Mouse (Mus musculus): ENCODE results near the gene Myh9.

Myh9 gene

DNA sequence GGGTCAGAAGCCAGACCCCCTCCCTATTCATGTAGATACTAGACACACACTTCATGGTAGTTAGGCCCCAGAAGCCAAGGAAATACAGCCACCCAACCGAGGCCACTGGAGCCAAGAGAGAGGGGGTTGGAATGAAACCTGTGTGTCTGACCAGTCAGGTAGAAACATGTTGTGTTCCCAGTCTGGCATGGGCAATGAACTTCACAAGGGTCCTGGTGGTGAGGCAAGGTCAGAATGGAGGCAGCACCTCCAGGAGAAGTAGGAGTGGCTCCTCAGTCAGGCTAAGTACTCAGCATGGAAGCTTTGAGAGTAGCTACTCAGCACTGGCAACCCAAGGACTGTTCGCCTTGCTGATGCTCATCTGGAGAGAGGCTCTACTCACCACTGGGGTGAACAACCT lies 12.4 kb downstream of the Myh9 start:
- DNase-seq (ENCODE audit: low read depth in 1 of 2, low spot score in 2 of 2), result no peak

DNA sequence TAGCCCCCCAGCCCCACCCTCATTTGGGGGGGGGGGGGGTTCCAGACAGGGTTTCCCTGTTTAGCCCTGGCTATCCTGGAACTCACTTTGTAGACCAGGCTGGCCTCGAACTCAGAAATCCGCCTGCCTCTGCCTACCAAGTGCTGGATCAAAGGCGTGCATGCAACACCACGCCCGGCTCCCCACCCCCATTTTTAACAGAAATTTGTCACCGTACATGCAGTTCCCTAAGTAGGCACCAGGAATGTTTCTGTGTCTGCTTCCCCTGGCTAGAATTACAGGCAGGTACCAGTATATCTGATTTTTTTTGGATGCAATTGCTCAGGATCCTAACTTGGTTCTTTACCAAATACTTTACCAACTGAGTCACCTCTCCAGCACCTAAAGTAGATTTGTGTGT lies 13.1 kb downstream of the Myh9 start:
- no peak for DNase-seq (ENCODE audit: low read depth in 1 of 2, low spot score in 2 of 2)

DNA sequence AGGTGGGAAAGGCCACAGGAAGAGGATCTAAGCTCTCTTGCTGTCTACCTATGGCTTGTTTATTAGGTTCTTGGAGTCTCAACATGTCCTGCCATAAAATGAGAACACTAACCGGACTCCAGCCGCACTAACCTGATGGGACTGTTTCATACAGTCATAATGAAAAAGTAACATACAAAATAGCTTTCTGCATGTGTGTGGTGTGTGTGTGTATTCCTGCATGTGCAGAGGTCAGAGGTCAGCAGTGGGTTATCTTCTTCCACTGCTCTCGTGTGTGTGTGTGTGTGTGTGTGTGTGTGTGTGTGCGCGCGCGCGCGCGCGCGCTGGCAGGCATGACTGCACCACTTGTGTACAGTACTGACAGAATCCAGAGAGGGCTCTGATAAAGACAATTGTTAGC lies 13.7 kb downstream of the Myh9 start:
- DNase-seq (ENCODE audit: low read depth in 1 of 2, low spot score in 2 of 2), result no peak

DNA sequence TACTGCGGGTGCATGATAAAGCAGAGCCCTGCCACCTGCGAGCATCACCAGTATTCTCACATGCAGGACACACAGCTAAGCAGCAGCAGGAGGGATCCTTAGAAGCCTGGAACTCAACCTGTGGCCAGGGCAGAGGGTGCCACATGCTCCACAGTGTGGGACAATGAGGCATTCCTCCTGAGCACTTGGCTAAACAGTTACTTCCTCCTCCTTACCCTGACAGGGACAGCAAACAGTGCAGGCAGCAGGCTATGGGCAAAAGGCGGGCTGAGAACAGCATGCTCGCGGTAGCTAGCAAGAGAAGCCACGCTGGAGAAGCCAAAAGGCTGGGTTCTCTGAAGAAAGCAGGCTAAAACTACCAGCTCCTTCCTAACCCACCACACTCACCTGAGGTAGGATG lies 14.2 kb downstream of the Myh9 start:
- DNase-seq (ENCODE audit: low read depth in 1 of 2, low spot score in 2 of 2), result no peak

GRCm38 (mm10) chr15:77827379-77827778 lies 14.6 kb downstream of the Myh9 start:
- DNase-seq (ENCODE audit: low read depth in 1 of 2, low spot score in 2 of 2), result no peak

DNA sequence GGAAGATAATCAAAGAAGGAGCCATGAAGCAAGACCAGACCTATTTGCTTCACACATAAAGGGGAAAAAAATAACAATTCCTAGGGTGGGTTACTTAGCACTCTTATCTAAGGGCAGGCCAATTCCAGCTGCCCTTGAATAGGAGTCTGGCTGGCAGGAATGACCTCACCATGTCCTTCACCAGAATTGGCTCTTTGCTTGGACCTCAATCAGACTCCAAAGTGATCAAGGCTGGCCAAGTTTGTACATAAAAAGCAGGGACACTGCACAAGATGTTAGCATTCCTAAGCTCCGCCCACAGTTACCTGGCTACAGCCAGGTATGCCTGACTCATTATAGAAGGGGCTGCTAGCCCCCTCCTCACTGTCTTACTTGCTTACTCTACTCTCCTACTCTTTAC lies 16.6 kb downstream of the Myh9 start:
- no peak for DNase-seq (ENCODE audit: low read depth in 1 of 2, low spot score in 2 of 2)

- DNase-seq (ENCODE audit: low read depth in 1 of 2, low spot score in 2 of 2), result no peak
Observed at GRCm38 (mm10) chr15:77824321-77824720, 17.7 kb downstream of the Myh9 start.

GRCm38 (mm10) chr15:77823634-77824033 lies 18.3 kb downstream of the Myh9 start:
- no peak for DNase-seq (ENCODE audit: low read depth in 1 of 2, low spot score in 2 of 2)

GRCm38 (mm10) chr15:77823196-77823595 lies 18.8 kb downstream of the Myh9 start:
- no peak for DNase-seq (ENCODE audit: low read depth in 1 of 2, low spot score in 2 of 2)

GRCm38 (mm10) chr15:77822671-77823070 lies 19.3 kb downstream of the Myh9 start:
- DNase-seq (ENCODE audit: low read depth in 1 of 2, low spot score in 2 of 2), result no peak

- no peak for DNase-seq (ENCODE audit: low read depth in 1 of 2, low spot score in 2 of 2)
Observed at GRCm38 (mm10) chr15:77822057-77822466, 19.9 kb downstream of the Myh9 start.

- DNase-seq (ENCODE audit: low read depth in 1 of 2, low spot score in 2 of 2), result no peak
Observed at GRCm38 (mm10) chr15:77821424-77821823, 20.6 kb downstream of the Myh9 start.

DNA sequence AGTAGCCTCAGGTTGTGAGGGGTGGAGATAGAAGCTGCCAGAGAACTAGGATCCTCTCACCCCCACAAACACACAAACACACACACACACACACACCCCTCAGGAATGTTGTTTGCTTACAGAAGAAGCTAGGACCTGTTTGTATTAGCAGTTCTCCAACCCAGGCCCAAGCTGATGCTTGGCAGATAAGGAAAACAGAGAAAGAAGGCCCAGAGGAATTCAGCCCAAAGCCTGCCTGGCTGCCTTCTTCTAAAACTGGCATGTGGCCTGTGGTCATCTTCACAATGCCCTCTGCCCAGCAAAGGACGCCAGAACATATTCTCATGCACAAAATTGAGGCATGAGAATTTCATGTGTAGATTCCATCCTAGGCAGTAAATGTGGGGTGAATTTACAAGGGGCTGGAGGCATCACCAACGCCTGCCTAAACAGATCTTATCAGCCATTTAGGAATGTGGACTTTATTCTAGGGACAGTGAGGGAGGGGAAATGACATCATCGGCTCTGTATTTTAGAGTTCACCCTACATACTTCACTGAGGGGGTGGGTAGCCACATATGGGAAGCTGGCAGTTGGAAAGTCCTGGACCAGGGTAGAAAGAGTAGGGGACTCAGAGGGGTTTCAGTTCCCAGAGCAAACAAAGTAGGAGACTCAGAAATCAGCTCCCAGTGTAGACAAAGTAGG lies 21.4 kb downstream of the Myh9 start:
- no peak for DNase-seq (ENCODE audit: low read depth in 1 of 2, low spot score in 2 of 2)

DNA sequence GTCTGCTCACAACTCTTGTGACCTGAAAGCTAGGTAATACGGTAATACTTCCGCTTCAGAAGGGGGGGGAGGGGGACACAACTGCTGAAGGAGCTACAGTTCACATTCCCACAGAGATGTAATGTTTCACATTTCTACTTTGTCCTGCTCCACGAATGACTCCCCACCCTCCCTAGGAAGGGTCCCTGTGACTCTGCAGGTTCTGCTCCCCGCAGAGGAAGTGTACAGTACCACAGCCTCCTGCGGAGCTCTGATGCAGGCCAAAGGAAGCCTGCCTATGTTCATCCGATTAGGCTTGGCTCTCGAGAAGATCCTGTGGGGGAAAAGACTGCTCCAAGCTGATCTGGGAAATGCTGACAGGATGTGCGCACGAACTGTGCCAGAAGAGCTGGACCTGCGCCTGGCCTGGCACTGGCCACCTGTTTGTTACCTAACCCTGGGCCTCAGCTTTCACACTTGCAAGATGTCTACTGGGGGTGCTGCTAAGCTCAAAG lies 22.0 kb downstream of the Myh9 start:
- no peak for DNase-seq (ENCODE audit: low read depth in 1 of 2, low spot score in 2 of 2)

GRCm38 (mm10) chr15:77818556-77819158 lies 23.3 kb downstream of the Myh9 start:
- DNase-seq (ENCODE audit: low read depth in 1 of 2, low spot score in 2 of 2), result no peak

DNA sequence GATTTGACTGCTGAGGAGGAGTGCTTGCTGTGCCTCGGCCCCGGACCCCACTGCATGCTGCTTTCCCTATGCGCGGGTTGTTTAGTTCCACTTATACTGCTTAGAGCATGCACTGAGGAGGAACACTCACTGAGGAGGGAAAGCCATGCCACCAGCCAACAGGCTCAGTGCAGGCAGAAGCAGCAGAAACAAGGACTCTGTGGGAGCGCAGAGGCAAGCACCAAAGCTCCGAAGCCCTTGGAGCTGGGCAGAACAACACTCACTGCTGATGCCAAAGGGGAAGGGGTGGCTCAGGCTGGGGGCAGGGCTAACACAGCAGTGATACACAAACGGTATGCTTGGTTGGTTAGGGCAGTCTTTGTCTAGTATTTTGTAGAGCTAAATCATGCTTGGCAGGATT lies 24.6 kb downstream of the Myh9 start:
- DNase-seq (ENCODE audit: low read depth in 1 of 2, low spot score in 2 of 2), result no peak

GRCm38 (mm10) chr15:77816601-77816950 lies 25.4 kb downstream of the Myh9 start:
- DNase-seq (ENCODE audit: low read depth in 1 of 2, low spot score in 2 of 2), result no peak

- DNase-seq (ENCODE audit: low read depth in 1 of 2, low spot score in 2 of 2), result no peak
Observed at GRCm38 (mm10) chr15:77815867-77816600, 25.9 kb downstream of the Myh9 start.

DNA sequence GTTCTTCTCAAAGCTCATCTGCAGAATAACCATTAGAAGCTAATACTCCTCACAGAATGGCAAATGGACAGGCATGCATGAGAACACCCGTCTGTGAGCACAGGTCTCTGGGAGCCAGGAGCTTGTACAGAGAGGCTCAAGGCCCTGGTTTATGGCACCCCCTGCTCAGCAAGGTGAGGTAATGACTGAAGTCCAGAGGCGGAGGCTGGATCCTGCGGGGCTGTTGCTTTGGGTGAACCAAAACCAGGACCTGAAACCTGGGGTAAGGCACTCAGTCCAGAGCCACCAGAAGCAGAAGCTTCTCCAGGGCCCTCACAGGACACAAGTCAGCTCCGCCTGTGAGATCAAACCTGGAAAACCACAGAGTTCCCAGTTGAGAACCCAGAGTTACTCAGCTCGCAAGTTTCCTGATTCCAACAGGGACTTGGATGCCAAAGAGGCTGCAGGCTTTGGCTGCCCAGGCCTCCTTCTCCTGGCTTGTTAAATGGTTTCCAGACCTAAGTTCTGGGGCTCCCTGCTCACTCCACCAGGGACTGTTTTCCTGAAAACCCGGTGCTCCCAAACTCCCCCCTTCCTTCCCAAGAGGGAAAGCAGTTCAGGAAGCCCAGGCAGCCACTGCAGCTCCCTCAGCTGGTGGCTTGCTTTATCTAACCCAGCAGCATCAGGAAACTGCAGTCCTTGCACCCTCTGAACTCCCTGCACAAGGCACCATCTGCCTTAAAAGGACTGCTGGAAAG lies 28.2 kb downstream of the Myh9 start:
- no peak for DNase-seq (ENCODE audit: low read depth in 1 of 2, low spot score in 2 of 2)

- DNase-seq (ENCODE audit: low read depth in 1 of 2, low spot score in 2 of 2), result no peak
Observed at GRCm38 (mm10) chr15:77812578-77812977, 29.4 kb downstream of the Myh9 start.

- no peak for DNase-seq (ENCODE audit: low read depth in 1 of 2, low spot score in 2 of 2)
Observed at GRCm38 (mm10) chr15:77811099-77811760, 30.7 kb downstream of the Myh9 start.
